Mouse (Mus musculus): ENCODE measurements at regions not wholly inside any gene's neighbourhood (a gene's known extent, or its start where the extent isn't known, plus 50 kb on each side); places are given as distances from the start of the nearest gene placed in this dataset.

GRCm38 (mm10) chr11:114611690-114612089 lies 56.6 kb upstream of the Rpl38 start:
- no peak for DNase-seq

GRCm38 (mm10) chr11:114608009-114608408 lies 60.3 kb upstream of the Rpl38 start:
- no peak for DNase-seq

- no peak for DNase-seq
Observed at GRCm38 (mm10) chr11:114603108-114603507, 65.2 kb upstream of the Rpl38 start.

- DNase-seq: no peak
Observed at GRCm38 (mm10) chr11:114597225-114597624, 71.1 kb upstream of the Rpl38 start.

GRCm38 (mm10) chr11:114592961-114593360 lies 75.4 kb upstream of the Rpl38 start:
- DNase-seq: no peak

- no peak for DNase-seq
Observed at GRCm38 (mm10) chr11:114588554-114588953, 79.8 kb upstream of the Rpl38 start.

- no peak for DNase-seq
Observed at GRCm38 (mm10) chr11:114587986-114588385, 80.3 kb upstream of the Rpl38 start.

GRCm38 (mm10) chr11:114586400-114586799 lies 81.9 kb upstream of the Rpl38 start:
- no peak for DNase-seq

- DNase-seq: no peak
Observed at GRCm38 (mm10) chr11:114584804-114585203, 83.5 kb upstream of the Rpl38 start.

- no peak for DNase-seq
Observed at GRCm38 (mm10) chr11:114584146-114584545, 84.2 kb upstream of the Rpl38 start.

GRCm38 (mm10) chr11:114579986-114580385 lies 88.3 kb upstream of the Rpl38 start:
- DNase-seq: no peak

- DNase-seq: no peak
Observed at GRCm38 (mm10) chr11:114578551-114578950, 89.8 kb upstream of the Rpl38 start.

- DNase-seq: no peak
Observed at GRCm38 (mm10) chr11:114576803-114577202, 91.5 kb upstream of the Rpl38 start.

GRCm38 (mm10) chr11:114571144-114571869 lies 97.0 kb upstream of the Rpl38 start:
- DNase-seq: no peak

GRCm38 (mm10) chr11:114570076-114570475 lies 98.2 kb upstream of the Rpl38 start:
- no peak for DNase-seq

- no peak for DNase-seq
Observed at GRCm38 (mm10) chr11:114567814-114568800, 100.2 kb upstream of the Rpl38 start.

GRCm38 (mm10) chr11:114567045-114567780 lies 101.1 kb upstream of the Rpl38 start:
- no peak for DNase-seq

GRCm38 (mm10) chr11:114564949-114565348 lies 103.4 kb upstream of the Rpl38 start:
- DNase-seq: no peak

- DNase-seq: no peak
Observed at GRCm38 (mm10) chr11:114563172-114563571, 105.2 kb upstream of the Rpl38 start.

GRCm38 (mm10) chr11:114554576-114554975 lies 113.7 kb upstream of the Rpl38 start:
- DNase-seq: no peak

GRCm38 (mm10) chr11:114553992-114554391 lies 114.3 kb upstream of the Rpl38 start:
- DNase-seq: peak; percentile 12

- DNase-seq: no peak
Observed at GRCm38 (mm10) chr11:114552176-114552575, 116.1 kb upstream of the Rpl38 start.

- DNase-seq: no peak
Observed at GRCm38 (mm10) chr11:114551262-114551661, 117.1 kb upstream of the Rpl38 start.

Data from heart, postnatal 4 days (tissue).